Mouse (Mus musculus): ENCODE data around the gene Lsp1. TPM values are rescaled to one million over a fixed set of nuclear protein-coding genes. Genes with fewer than 3 reads are reported as not detected.

Gene Lsp1
- polyA plus RNA-seq, 1 experiment from 2014 or later: 6.3 TPM

GRCm38 (mm10) chr7:142479886-142480285 is 19.3 kb downstream of the Lsp1 start:
- H3K27ac ChIP-seq: no peak overlapping the region
- no peak overlapping the region for H3K9ac ChIP-seq
- H3K36me3 ChIP-seq (replicated peaks): no peaks in the 10 kb centered on the region
- no peak overlapping the region for H3K4me2 ChIP-seq
- peaks cover 27% of the 10 kb centered on the region for H3K4me1 ChIP-seq
- no peaks in the 10 kb centered on the region for H3K9me3 ChIP-seq
- no peaks in the 10 kb centered on the region for H3K27me3 ChIP-seq
- no peak for ATAC-seq (ENCODE audit: low FRiP score)
- no peak overlapping the region for H3K4me3 ChIP-seq (replicated peaks)
- WGBS: 85% methylated on average over 3 of the region's 3 CpGs

- WGBS: 94% methylated on average over 3 of the region's 3 CpGs
- no peak overlapping the region for H3K4me3 ChIP-seq (replicated peaks)
- H3K27ac ChIP-seq: no peak overlapping the region
- H3K36me3 ChIP-seq (replicated peaks): no peaks in the 10 kb centered on the region
- no peaks in the 10 kb centered on the region for H3K9me3 ChIP-seq
- no peak for ATAC-seq (ENCODE audit: low FRiP score)
- H3K4me2 ChIP-seq: no peak overlapping the region
- peaks cover 27% of the 10 kb centered on the region for H3K4me1 ChIP-seq
- 0 out of 2 replicates have a peak, but pooled peaks cover 1% of the 10 kb centered on the region for H3K27me3 ChIP-seq
- no peak overlapping the region for H3K9ac ChIP-seq
Measured at GRCm38 (mm10) chr7:142480661-142481060, 20.1 kb downstream of the Lsp1 start.

- peak overlapping the region; percentile 61 for H3K9ac ChIP-seq
- 1% methylated on average over 5 of the region's 5 CpGs for WGBS
- peaks cover 27% of the 10 kb centered on the region for H3K4me1 ChIP-seq
- H3K36me3 ChIP-seq (replicated peaks): no peaks in the 10 kb centered on the region
- 0 out of 2 replicates have a peak, but pooled peaks cover 4% of the 10 kb centered on the region for H3K27me3 ChIP-seq
- peak overlapping the region; percentile 62 for H3K4me2 ChIP-seq
- ATAC-seq (ENCODE audit: low FRiP score): peak; percentile 30; the same call in 1 of the 2 replicates
- H3K9me3 ChIP-seq: no peaks in the 10 kb centered on the region
- peak overlapping the region; percentile 79 for H3K27ac ChIP-seq
- peak overlapping the region; percentile 33 for H3K4me3 ChIP-seq (replicated peaks)
Measured at GRCm38 (mm10) chr7:142481186-142481567, 20.6 kb downstream of the Lsp1 start.

GRCm38 (mm10) chr7:142481568-142482255 is 21.1 kb downstream of the Lsp1 start:
- Histone ChIP-seq H3K9me3 (no peaks in the 10 kb centered on the region), H3K4me3 (replicated peaks) (peak overlapping the region; percentile 33), H3K27ac (peak overlapping the region; percentile 79), H3K27me3 (0 out of 2 replicates have a peak, but pooled peaks cover 4% of the 10 kb centered on the region), H3K4me2 (peak overlapping the region; percentile 62), H3K9ac (peak overlapping the region; percentile 61), H3K4me1 (peaks cover 29% of the 10 kb centered on the region), H3K36me3 (replicated peaks) (no peaks in the 10 kb centered on the region)
- under 1% methylated on average over 22 of the region's 22 CpGs for WGBS
- peak; percentile 71 for ATAC-seq (ENCODE audit: low FRiP score)

- Histone ChIP-seq H3K36me3 (replicated peaks) (no peaks in the 10 kb centered on the region), H3K9me3 (no peaks in the 10 kb centered on the region), H3K27ac (peak overlapping the region; percentile 79), H3K9ac (peak overlapping the region; percentile 61; the same call in 1 of the 2 replicates), H3K4me3 (replicated peaks) (no peak overlapping the region), H3K4me2 (peak overlapping the region; percentile 62), H3K4me1 (peaks cover 34% of the 10 kb centered on the region), H3K27me3 (0 out of 2 replicates have a peak, but pooled peaks cover 4% of the 10 kb centered on the region)
- WGBS: 16% methylated on average over 6 of the region's 6 CpGs
- peak; percentile 34; the same call in 1 of the 2 replicates for ATAC-seq (ENCODE audit: low FRiP score)
Measured at GRCm38 (mm10) chr7:142482256-142482609, 21.6 kb downstream of the Lsp1 start.

DNA sequence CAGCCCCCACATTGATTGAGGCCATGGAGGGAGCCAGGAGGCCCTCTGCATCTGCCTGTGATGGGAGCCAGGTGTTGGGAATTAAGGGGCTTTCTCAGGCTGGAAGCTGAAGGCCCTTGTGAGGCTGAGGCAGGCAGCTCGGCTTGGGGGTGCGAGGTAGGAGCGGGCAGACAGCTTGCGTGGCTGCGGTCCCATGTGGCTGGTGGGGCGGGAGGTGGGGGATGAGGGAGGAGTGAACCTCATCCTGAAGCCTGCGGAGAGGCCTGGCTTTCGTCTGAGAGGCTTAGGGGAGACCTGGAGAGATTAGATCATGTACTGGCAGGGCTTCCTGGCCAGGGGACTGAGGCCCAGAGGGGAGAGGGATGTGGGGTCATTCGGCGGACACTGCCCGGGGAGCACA is 22.5 kb downstream of the Lsp1 start:
- ATAC-seq (ENCODE audit: low FRiP score): no peak
- no peaks in the 10 kb centered on the region for H3K9me3 ChIP-seq
- H3K27me3 ChIP-seq: 0 out of 2 replicates have a peak, but pooled peaks cover 4% of the 10 kb centered on the region
- no peak overlapping the region for H3K4me2 ChIP-seq
- H3K27ac ChIP-seq: peak overlapping the region; percentile 43; the same call in 1 of the 2 replicates
- H3K36me3 ChIP-seq (replicated peaks): no peaks in the 10 kb centered on the region
- WGBS: 53% methylated on average over 11 of the region's 11 CpGs
- H3K4me1 ChIP-seq: peaks cover 42% of the 10 kb centered on the region
- no peak overlapping the region for H3K9ac ChIP-seq
- H3K4me3 ChIP-seq (replicated peaks): no peak overlapping the region

GRCm38 (mm10) chr7:142484780-142485179 is 24.2 kb downstream of the Lsp1 start:
- ATAC-seq (ENCODE audit: low FRiP score): no peak
- Histone ChIP-seq H3K4me2 (no peak overlapping the region), H3K4me3 (replicated peaks) (no peak overlapping the region), H3K27me3 (0 out of 2 replicates have a peak, but pooled peaks cover 4% of the 10 kb centered on the region), H3K27ac (no peak overlapping the region), H3K36me3 (replicated peaks) (no peaks in the 10 kb centered on the region), H3K9me3 (no peaks in the 10 kb centered on the region), H3K9ac (no peak overlapping the region), H3K4me1 (peaks cover 42% of the 10 kb centered on the region)
- 84% methylated on average over 12 of the region's 12 CpGs for WGBS

DNA sequence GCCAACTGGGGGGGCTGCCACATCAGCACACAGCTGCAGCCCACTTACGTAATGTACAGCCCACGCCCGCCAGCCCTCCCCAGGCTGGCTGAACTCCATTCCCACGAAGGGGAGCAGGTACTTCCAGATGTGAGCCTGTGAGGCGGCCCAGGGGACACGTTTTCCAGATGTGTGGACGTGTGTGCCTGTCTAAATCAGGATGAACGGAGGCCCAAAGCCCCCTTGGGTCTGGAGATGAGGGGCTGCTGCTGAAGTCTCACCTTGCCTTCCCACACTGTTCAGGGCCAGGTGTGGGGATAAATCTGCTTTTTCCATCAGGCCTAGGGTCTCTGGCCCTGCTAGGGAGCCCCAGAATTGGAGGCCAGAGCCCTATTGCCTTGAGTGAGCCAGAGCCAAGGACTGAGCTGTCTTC is 26.1 kb downstream of the Lsp1 start:
- no peak overlapping the region for H3K4me3 ChIP-seq (replicated peaks)
- H3K4me2 ChIP-seq: 0 out of 2 replicates have a peak overlapping the region, but pooled peaks have one; percentile 25
- no peak for ATAC-seq (ENCODE audit: low FRiP score)
- H3K27me3 ChIP-seq: 0 out of 2 replicates have a peak, but pooled peaks cover 4% of the 10 kb centered on the region
- 0 out of 2 replicates have a peak overlapping the region, but pooled peaks have one; percentile 0 for H3K9ac ChIP-seq
- peaks cover 32% of the 10 kb centered on the region for H3K4me1 ChIP-seq
- 78% methylated on average over 8 of the region's 8 CpGs for WGBS
- no peaks in the 10 kb centered on the region for H3K9me3 ChIP-seq
- peak overlapping the region; percentile 39; the same call in 1 of the 2 replicates for H3K27ac ChIP-seq
- no peaks in the 10 kb centered on the region for H3K36me3 ChIP-seq (replicated peaks)

DNA sequence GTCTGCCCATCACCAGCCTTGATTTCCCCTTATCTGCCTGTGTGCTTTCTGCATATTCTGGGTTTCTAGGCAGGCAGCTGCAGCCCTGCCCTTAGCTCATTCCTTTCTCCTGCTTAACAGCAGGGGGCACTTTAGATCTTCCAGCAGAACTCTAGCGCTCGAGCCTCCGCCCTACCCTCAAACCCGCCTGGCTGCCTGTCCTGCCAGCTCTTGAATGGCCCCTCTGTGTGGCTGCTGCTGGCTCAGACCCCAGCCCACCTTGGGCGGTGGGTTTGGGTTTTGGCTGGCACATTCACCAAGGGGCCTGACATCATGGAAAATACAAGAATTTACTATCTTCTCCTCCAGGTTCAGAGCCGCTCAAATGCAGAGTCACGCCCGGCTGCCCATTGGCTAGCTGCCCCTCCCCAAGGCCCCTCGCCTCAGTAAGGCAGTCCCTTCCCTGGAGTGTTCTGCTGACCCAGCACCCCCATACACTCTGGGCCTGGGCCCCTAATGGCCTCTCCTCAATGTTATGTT is 26.8 kb downstream of the Lsp1 start:
- no peak overlapping the region for H3K4me3 ChIP-seq (replicated peaks)
- 0 out of 2 replicates have a peak overlapping the region, but pooled peaks have one; percentile 0 for H3K9ac ChIP-seq
- WGBS: 15% methylated on average over 9 of the region's 9 CpGs
- peak; percentile 71 for ATAC-seq (ENCODE audit: low FRiP score)
- no peaks in the 10 kb centered on the region for H3K9me3 ChIP-seq
- H3K27me3 ChIP-seq: 0 out of 2 replicates have a peak, but pooled peaks cover 4% of the 10 kb centered on the region
- peak overlapping the region; percentile 39; the same call in 1 of the 2 replicates for H3K27ac ChIP-seq
- H3K4me1 ChIP-seq: peaks cover 26% of the 10 kb centered on the region
- H3K36me3 ChIP-seq (replicated peaks): no peaks in the 10 kb centered on the region
- peak overlapping the region; percentile 25; the same call in 1 of the 2 replicates for H3K4me2 ChIP-seq

- Histone ChIP-seq H3K27me3 (0 out of 2 replicates have a peak, but pooled peaks cover 4% of the 10 kb centered on the region), H3K4me3 (replicated peaks) (no peak overlapping the region), H3K9me3 (no peaks in the 10 kb centered on the region), H3K4me2 (no peak overlapping the region), H3K4me1 (peaks cover 19% of the 10 kb centered on the region), H3K27ac (no peak overlapping the region), H3K36me3 (replicated peaks) (no peaks in the 10 kb centered on the region), H3K9ac (no peak overlapping the region)
- ATAC-seq (ENCODE audit: low FRiP score): no peak
- 68% methylated on average over 3 of the region's 3 CpGs for WGBS
Measured at GRCm38 (mm10) chr7:142488053-142488452, 27.4 kb downstream of the Lsp1 start.

DNA sequence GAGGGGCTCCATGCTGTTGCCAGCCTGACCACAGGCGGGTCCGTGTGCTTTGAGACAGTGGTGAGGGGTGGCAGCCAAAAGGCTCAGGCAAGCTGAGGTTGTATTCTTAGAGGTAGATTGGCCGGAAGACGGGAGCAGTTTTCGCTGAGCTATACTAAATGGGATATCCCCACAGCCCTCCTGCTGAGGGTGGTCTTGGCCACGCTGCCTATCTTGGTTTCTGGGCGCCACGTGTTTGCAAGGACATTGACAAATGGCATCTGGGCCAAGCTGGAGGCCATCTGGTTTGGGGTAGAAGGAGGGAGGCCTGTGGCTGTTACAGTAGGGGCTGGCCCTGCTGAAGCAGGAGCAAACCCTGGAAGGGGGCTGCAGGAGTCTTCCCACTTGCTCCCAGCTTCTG is 32.9 kb downstream of the Lsp1 start:
- Histone ChIP-seq H3K4me2 (no peak overlapping the region), H3K27me3 (no peaks in the 10 kb centered on the region), H3K9me3 (no peaks in the 10 kb centered on the region), H3K9ac (no peak overlapping the region), H3K4me3 (replicated peaks) (no peak overlapping the region), H3K4me1 (no peaks in the 10 kb centered on the region), H3K36me3 (replicated peaks) (no peaks in the 10 kb centered on the region), H3K27ac (no peak overlapping the region)
- WGBS: 87% methylated on average over 8 of the region's 8 CpGs
- ATAC-seq (ENCODE audit: low FRiP score): no peak

GRCm38 (mm10) chr7:142496158-142496557 is 35.5 kb downstream of the Lsp1 start:
- no peaks in the 10 kb centered on the region for H3K4me1 ChIP-seq
- no peak for ATAC-seq (ENCODE audit: low FRiP score)
- H3K36me3 ChIP-seq (replicated peaks): no peaks in the 10 kb centered on the region
- no peak overlapping the region for H3K4me2 ChIP-seq
- H3K9me3 ChIP-seq: no peaks in the 10 kb centered on the region
- H3K9ac ChIP-seq: no peak overlapping the region
- no peak overlapping the region for H3K27ac ChIP-seq
- no peaks in the 10 kb centered on the region for H3K27me3 ChIP-seq
- 75% methylated on average over 3 of the region's 3 CpGs for WGBS
- H3K4me3 ChIP-seq (replicated peaks): no peak overlapping the region
